Mouse (Mus musculus) G1E (cell line): ENCODE results near the gene Krtap9-5.

Experiments
- CTCF ChIP-seq: IDR thresholded peaks from 2 replicates; pipeline ENCODE4 v1.5.1; 2012; ENCODE audit warnings: low read depth, low read length, inconsistent platforms, mixed read lengths
- GATA1 ChIP-seq: IDR thresholded peaks from 2 replicates; pipeline ENCODE4 v1.6.1; 2012; ENCODE audit warnings: borderline replicate concordance, low read length, inconsistent platforms, mixed read lengths
- POLR2AphosphoS5 ChIP-seq: IDR thresholded peaks from 2 replicates; pipeline ENCODE4 v1.6.1; 2012; ENCODE audit warnings: low read depth, low read length, inconsistent platforms; ENCODE audit not compliant: insufficient replicate concordance
- TAL1 ChIP-seq: conservative IDR thresholded peaks from 2 replicates; pipeline ENCODE4 v1.6.1; 2012; ENCODE audit warnings: low read depth, low read length, inconsistent platforms, mixed read lengths

GRCm38 (mm10) chr11:99914451-99914850 is 33.8 kb upstream of the Krtap9-5 start, which contains the start of gene Gm11565:
- TF ChIP-seq CTCF (no peak), GATA1 (no peak), POLR2AphosphoS5 (no peak), TAL1 (no peak)
